Mouse (Mus musculus) spleen, postnatal 14 days (tissue): ENCODE results near the gene Olfr584.

Experiments used
- DNase-seq, 2 experiments: peaks; one replicate each; pipeline ENCODE4 v3.0.0; 2021 to 2022; ENCODE audit warnings: low spot score in 2 of 2

Olfr584 gene

GRCm38 (mm10) chr7:103081585-103081984 lies at the start of gene Olfr584:
TSS of gene Olfr584 (plus strand) at chr7:103081885.
- DNase-seq, result no peak

- DNase-seq, result no peak
Observed at GRCm38 (mm10) chr7:103037724-103038123, 44.0 kb upstream of the Olfr584 start, which contains the start of gene Olfr582. TSS of gene Olfr582 (plus strand) at chr7:103038024.

GRCm38 (mm10) chr7:103051000-103051399 lies 30.7 kb upstream of the Olfr584 start, which contains the start of gene Olfr583:
TSS of gene Olfr583 (plus strand) at chr7:103051300.
- no peak for DNase-seq

GRCm38 (mm10) chr7:103097420-103097819 lies 15.7 kb downstream of the Olfr584 start, which contains the start of gene Olfr585:
TSS of gene Olfr585 (plus strand) at chr7:103097720.
- no peak for DNase-seq

- DNase-seq, result no peak
Observed at GRCm38 (mm10) chr7:103119406-103119805, 37.7 kb downstream of the Olfr584 start.

GRCm38 (mm10) chr7:103125538-103125937 lies 43.9 kb downstream of the Olfr584 start, which contains the start of gene Olfr586:
TSS of gene Olfr586 (minus strand) at chr7:103125638.
- DNase-seq, result no peak
